Mouse (Mus musculus) adrenal gland, postnatal 4 days (tissue): Measurements from ENCODE around the gene E2f2. TPM values are rescaled to one million over a fixed set of nuclear protein-coding genes. Genes with fewer than 3 reads are reported as not detected.

ENCODE experiments used
- DNase-seq, 2 experiments: peaks; one replicate each; pipeline ENCODE4 v3.0.0; 2021 to 2022; ENCODE audit warnings: low spot score in 2 of 2, mixed read lengths in 2 of 2
- total RNA-seq, 2 experiments: library from RNA; stranded (reverse); gene quantifications; 2 replicates each; pipeline ENCODE4 v1.2.3; 2021

E2f2 gene
- total RNA-seq, 2 experiments from 2014 or later = 15.0 to 23.0 TPM

GRCm38 (mm10) chr4:136198846-136199245, 26.7 kb downstream of the E2f2 start:
- no peak for DNase-seq

- DNase-seq = no peak
These were observed 27.5 kb downstream of the E2f2 start for GRCm38 (mm10) chr4:136199562-136200292.

GRCm38 (mm10) chr4:136202509-136202908, 30.3 kb downstream of the E2f2 start:
- DNase-seq = peak; percentile 37 to 62

DNA sequence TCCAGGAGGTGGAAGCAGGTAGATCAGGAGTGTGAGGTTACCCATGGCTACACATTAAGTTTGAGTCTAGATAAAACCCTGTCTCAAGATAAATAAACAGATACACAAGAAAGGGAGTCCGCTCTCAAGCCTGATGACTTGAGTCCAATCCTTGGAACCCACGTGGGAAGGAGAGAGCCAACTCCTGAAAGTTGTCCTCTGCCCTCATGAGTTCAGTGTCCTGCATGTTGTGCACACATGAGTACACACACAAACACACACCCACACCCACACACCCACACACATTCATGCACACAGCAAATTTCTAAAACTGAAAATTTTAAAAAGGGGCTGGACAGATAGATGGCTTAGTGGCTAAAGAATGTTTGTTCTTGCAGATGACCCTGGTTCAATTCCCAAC, 32.6 kb downstream of the E2f2 start:
- no peak for DNase-seq

- DNase-seq = peak; percentile 83 to 95
These were observed 34.1 kb downstream of the E2f2 start, which contains the start of gene Asap3 for GRCm38 (mm10) chr4:136206033-136206893. TSS of gene Asap3 (plus strand) at chr4:136206365.

GRCm38 (mm10) chr4:136206943-136207342, 34.7 kb downstream of the E2f2 start:
- no peak for DNase-seq

DNA sequence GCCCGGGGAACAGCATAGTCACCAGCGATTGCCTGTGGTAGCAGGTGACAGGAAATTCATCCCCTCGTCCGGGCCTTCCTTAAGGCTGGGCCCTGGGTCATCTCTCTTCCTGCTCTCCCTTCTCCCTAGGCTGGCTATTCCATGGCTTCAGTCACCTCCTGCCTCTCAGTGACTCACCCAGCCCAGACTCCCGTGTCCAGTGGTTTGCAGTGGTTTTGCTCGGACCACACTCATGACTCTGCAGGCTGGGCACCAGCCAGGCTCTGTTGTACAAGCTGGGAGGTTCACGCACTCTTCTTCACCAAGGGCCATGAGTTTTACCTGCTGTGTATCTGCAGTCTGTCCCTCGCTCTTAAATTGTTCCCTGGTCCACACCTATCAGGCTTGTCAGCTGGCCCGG, 38.7 kb downstream of the E2f2 start:
- DNase-seq = no peak

DNA sequence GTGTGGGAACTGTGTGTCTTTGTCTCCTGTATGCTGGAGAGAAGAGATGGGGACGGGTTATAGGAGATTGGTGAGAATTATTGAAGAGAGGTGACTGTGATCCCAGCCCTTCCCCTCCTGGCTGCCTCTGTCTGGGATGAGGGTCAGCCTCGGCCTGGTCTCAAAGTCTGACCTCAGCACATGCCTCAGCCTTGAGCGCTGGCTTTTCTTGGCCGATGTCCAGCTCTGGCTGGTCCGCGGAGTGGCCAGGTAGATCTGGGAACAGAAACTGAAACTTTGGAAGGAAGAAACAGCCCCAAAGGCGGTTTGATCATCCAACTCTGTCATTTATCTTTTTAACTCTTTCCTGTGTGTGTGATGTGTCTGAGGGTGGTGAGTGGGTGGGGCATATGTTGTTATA, 41.4 kb downstream of the E2f2 start:
- no peak for DNase-seq

GRCm38 (mm10) chr4:136214828-136215227, 42.6 kb downstream of the E2f2 start:
- no peak for DNase-seq

- DNase-seq = no peak
These were observed 43.4 kb downstream of the E2f2 start for GRCm38 (mm10) chr4:136215576-136215975.

DNA sequence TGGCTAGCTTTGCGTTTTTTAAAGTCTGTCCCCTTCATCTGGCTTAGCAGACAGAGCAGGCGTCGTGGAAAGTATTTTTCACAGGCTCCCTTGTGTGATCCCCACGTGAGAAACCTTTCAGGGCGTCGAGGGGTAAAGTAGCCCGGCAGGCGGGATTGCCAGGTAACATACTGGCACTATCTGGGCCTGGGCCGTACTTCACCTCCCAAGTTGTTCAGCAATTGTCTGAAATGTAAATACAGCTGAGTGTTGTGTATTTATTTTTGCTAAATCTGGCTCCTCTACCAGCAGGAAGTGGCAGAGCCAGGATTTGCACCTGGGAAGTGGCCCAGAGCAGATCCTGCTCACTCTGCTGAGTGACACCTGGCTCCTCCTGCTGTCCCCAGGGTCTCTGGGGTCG, 44.9 kb downstream of the E2f2 start:
- no peak for DNase-seq

GRCm38 (mm10) chr4:136218595-136219214, 46.5 kb downstream of the E2f2 start:
- no peak for DNase-seq

DNA sequence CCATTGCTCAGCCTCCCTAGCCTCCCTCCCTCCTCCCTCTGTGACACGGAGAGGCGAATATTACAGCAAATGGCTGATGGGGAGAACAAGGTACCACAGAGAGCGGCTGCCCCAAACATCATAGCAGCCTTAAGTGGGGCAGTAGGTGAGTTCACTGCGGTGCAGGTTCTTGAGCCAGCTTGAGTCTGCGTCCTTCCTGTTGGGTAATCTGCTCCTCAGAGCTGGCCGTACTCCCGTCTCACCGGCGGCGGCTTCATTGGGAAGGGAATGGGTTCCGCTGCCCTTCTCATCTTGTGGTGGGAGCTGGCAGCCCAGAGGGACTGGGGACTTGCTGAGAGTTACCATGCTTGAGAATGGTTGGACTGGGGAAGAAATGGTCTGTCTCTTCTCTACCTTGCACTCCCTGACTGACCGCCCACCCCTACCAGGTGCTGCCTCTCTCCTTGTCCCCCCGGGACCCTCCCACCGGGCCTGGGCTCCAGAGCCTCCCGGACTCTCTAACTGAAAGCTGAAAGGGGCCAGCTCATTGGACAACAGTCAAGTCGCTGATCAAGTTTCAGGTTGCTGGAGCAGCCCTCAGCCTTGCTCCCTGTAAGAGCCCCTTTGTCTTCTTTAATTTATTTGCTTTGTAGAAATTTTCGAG, 48.1 kb downstream of the E2f2 start:
- DNase-seq = no peak

DNA sequence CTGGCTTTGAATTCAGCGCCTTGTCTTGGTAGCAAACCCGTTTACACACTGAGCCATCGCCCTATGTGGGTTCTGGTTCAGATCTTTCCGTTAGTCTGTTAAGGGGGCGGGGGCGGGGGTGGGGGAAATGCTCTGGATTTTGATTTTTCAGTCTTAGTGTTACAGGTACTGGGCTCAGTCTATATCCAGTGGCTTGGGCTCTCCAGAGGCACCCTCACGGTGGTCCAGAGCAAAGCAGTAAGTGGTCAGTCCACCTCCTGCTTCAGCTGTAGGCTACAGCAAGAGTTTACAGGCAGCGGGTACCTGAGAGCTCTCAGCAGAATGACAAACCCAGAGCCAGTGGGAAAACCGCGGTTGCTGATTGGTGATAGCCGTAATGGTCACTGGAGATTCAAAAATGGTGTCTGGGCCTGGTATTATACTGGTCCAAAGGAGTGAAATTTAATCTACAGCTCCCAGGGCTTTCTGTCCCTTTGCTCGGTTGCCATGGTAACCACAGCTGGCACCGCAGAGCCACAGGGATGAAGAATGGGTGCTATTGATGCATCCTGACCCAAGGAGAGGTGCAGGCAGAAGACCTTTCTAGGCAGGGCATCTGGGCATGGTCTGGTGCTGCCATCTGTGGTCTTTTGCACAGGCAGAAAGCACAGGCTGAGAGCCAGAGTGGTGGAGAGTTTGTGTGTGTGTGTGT, 51.5 kb downstream of the E2f2 start:
- DNase-seq = no peak

DNA sequence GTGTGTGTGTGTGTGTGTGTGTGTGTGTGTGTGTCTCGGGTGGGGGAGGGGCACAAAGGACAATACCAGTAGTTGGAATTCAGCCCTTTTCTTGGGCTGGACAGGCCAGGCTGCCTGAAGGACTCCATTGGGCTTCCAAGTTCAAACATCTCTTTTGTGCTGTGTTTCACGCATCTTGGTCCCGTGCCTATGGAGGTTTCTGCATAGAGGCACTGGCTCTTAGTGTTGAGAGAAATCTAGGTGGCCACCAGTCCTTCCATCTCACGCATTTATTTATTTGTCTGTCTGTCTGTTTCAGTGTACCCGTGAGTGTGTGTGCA, 52.0 kb downstream of the E2f2 start:
- DNase-seq = no peak

- DNase-seq = no peak
These were observed 52.7 kb downstream of the E2f2 start for GRCm38 (mm10) chr4:136224677-136225460.

DNA sequence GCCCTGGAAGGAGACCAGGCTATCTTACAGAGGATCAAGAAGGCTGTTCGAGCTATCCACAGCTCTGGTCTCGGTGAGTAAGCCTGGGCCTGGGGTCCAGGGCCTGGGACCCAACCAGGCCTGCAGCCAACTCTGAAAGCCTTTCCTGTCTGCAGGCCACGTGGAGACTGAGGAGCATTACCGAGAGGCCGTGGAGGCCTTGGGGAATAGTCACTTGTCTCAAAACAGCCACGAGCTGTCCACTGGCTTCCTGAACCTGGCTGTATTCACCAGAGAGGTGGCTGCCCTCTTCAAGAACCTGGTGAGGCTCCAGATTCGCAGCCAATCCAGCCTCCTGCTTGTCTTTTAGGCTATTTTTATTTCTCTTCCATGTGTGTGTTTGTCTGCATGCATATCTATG, 55.2 kb downstream of the E2f2 start:
- no peak for DNase-seq

DNA sequence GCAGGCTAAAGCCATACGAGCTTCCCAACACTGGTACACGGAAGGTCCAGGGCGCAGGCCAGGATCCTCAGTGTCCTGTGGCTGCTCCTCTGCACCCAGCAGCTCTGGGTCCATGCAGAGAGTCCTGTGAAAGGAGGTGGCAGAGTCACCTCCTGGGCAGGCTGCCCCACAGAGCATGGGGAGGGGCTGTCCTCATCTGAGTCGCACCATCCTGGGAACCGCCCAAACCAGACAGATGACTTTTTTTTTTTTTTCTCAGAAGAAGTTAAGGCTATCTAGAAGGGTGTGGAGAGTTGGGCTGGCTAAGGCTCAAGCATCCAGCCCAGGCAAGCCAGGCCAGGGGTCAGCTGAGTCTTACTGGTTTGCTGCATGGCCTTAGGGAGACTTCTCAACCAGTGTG, 56.4 kb downstream of the E2f2 start:
- no peak for DNase-seq

DNA sequence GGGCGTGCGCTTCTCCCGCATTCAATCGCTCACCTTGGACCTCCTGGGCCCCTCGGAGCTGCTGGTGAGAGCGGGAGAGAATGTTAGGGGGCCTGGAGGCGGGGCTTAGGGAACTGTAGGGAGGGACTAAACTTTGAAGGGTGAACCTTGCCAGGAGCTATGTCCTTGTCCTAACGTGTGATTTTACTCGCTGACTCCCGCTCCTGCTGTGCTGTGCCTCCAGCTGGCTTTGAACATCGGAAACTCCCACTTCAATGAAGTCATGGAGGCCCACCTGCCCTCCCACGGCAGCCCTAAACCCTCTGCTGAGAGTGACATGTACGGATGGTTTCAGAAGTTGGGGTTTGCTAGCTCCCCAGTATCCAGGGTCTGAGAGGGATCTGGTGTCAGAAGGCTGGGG, 66.5 kb downstream of the E2f2 start:
- DNase-seq = no peak

- no peak for DNase-seq
These were observed 66.9 kb downstream of the E2f2 start for GRCm38 (mm10) chr4:136239111-136239510.
